Mouse (Mus musculus) kidney, postnatal 14 days (tissue): ENCODE results near the gene 4933402J07Rik.

Experiments used
- DNase-seq: peaks from one replicate; pipeline ENCODE4 v3.0.0; 2022; ENCODE audit warnings: mixed read lengths

Gene 4933402J07Rik

GRCm38 (mm10) chr8:87629656-87630055 lies 66.0 kb downstream of the 4933402J07Rik start:
- DNase-seq: no peak

GRCm38 (mm10) chr8:87631776-87632175 lies 68.1 kb downstream of the 4933402J07Rik start:
- no peak for DNase-seq

GRCm38 (mm10) chr8:87636226-87636742 lies 72.6 kb downstream of the 4933402J07Rik start:
- peak; percentile 27 for DNase-seq
